Mouse (Mus musculus) gastrocnemius, postnatal 4 days (tissue): ENCODE results near the gene Usp47. TPM values are rescaled to one million over a fixed set of nuclear protein-coding genes. Genes with fewer than 3 reads are reported as not detected.

ENCODE experiments used
- DNase-seq, 2 experiments: peaks; one replicate each; pipeline ENCODE4 v3.0.0; 2021 to 2022; ENCODE audit warnings: low spot score in 2 of 2, mixed read lengths in 2 of 2
- total RNA-seq, 2 experiments: library from RNA; stranded (reverse); gene quantifications; 2 replicates each; pipeline ENCODE4 v1.2.3; 2021

The Usp47 gene
- total RNA-seq, 2 experiments from 2014 or later, result 164 to 168 TPM

- no peak for DNase-seq
Measured at GRCm38 (mm10) chr7:112120861-112121810, 97.8 kb downstream of the Usp47 start.

GRCm38 (mm10) chr7:112121866-112122500 is 98.7 kb downstream of the Usp47 start:
- no peak for DNase-seq

- DNase-seq, result no peak
Measured at GRCm38 (mm10) chr7:112123612-112124011, 100.3 kb downstream of the Usp47 start.

- DNase-seq, result no peak
Measured at GRCm38 (mm10) chr7:112125625-112126260, 102.4 kb downstream of the Usp47 start.

GRCm38 (mm10) chr7:112127085-112127637 is 103.9 kb downstream of the Usp47 start:
- DNase-seq, result no peak

GRCm38 (mm10) chr7:112127954-112128353 is 104.7 kb downstream of the Usp47 start:
- no peak for DNase-seq

- DNase-seq, result no peak
Measured at GRCm38 (mm10) chr7:112128810-112129209, 105.5 kb downstream of the Usp47 start.

GRCm38 (mm10) chr7:112129851-112130250 is 106.5 kb downstream of the Usp47 start:
- DNase-seq, result no peak

GRCm38 (mm10) chr7:112130660-112131059 is 107.4 kb downstream of the Usp47 start:
- no peak for DNase-seq

GRCm38 (mm10) chr7:112132005-112132404 is 108.7 kb downstream of the Usp47 start:
- no peak for DNase-seq

GRCm38 (mm10) chr7:112133277-112133676 is 110.0 kb downstream of the Usp47 start:
- no peak for DNase-seq

GRCm38 (mm10) chr7:112135161-112135560 is 111.9 kb downstream of the Usp47 start:
- no peak for DNase-seq

GRCm38 (mm10) chr7:112136537-112136936 is 113.2 kb downstream of the Usp47 start:
- no peak for DNase-seq

- no peak for DNase-seq
Measured at GRCm38 (mm10) chr7:112138168-112138508, 114.8 kb downstream of the Usp47 start.

GRCm38 (mm10) chr7:112138509-112139405 is 115.5 kb downstream of the Usp47 start:
- no peak for DNase-seq

- no peak for DNase-seq
Measured at GRCm38 (mm10) chr7:112140725-112141124, 117.4 kb downstream of the Usp47 start.

- DNase-seq, result no peak
Measured at GRCm38 (mm10) chr7:112142616-112143015, 119.3 kb downstream of the Usp47 start.

GRCm38 (mm10) chr7:112143090-112143500 is 119.8 kb downstream of the Usp47 start:
- DNase-seq, result no peak

GRCm38 (mm10) chr7:112143978-112144377 is 120.7 kb downstream of the Usp47 start:
- DNase-seq, result no peak

- DNase-seq, result no peak
Measured at GRCm38 (mm10) chr7:112144646-112145179, 121.4 kb downstream of the Usp47 start.
